Mouse (Mus musculus): ENCODE measurements around the gene Phospho1.

The Phospho1 gene

DNA sequence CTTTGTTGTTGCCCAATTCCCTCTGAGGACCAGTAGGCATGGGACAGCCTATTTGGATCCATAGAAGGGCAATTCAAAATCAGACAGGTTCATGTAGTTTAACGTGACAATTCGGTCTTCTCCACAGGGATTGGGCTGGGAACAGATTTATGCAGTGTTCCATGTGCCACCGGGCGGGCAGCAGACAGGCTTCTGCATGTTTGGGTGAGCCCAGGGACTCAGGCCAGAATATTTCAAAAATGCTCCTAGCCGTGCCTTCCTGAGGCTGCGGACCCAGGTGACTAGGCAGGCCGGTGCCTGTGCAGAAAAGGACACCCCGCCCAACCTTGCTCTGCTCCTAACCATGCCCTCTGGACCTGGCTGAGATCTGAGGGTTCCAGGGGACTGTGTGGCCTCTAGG is 5.2 kb upstream of the Phospho1 start:
- TF ChIP-seq CTCF (conservative IDR thresholded peaks at IDR 0.05; ENCODE audit: low read length) = no peak
- no peak for TF ChIP-seq NANOG (IDR thresholded peaks at IDR 0.05; ENCODE audit: borderline replicate concordance, low read length)
- no peak for TF ChIP-seq POU5F1 (IDR thresholded peaks at IDR 0.05; ENCODE audit: borderline replicate concordance, low read length)
- peaks cover 29% of the 10 kb centered on the region for H3K27me3 ChIP-seq (ENCODE audit: insufficient read depth, low read length)
- H3K4me1 ChIP-seq (replicated peaks; ENCODE audit: low read depth, low read length) = peaks cover 23% of the 10 kb centered on the region
- H3K36me3 ChIP-seq (ENCODE audit: insufficient read depth, low read length) = no peaks in the 10 kb centered on the region
- H3K4me3 ChIP-seq (replicated peaks; ENCODE audit: low read length) = no peak overlapping the region
- H3K9me3 ChIP-seq (ENCODE audit: low read length) = peaks cover 9% of the 10 kb centered on the region

DNA sequence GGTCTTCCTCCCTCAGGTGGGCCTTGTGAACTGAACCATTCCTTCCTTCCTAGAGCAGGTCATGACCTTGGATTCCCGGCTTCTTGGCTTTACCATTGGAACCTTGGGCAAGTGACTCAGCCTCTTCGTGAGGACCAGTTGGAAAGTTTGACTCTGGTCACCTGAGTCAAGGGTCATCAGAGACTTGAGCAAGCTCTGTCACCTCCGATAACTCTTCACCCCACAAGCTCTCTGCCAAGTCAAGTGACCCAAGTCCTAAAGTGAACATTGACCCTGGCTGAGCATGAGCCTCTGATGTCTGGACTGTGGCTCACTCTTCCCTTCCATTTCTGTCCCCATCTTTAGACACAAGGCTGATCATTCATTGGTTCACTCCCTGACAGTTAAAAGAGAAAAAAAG is 2.8 kb upstream of the Phospho1 start:
- H3K9me3 ChIP-seq (ENCODE audit: low read length) = no peaks in the 10 kb centered on the region
- TF ChIP-seq NANOG (IDR thresholded peaks at IDR 0.05; ENCODE audit: borderline replicate concordance, low read length) = no peak
- no peak for TF ChIP-seq CTCF (conservative IDR thresholded peaks at IDR 0.05; ENCODE audit: low read length)
- TF ChIP-seq POU5F1 (IDR thresholded peaks at IDR 0.05; ENCODE audit: borderline replicate concordance, low read length) = no peak
- H3K4me3 ChIP-seq (replicated peaks; ENCODE audit: low read length) = no peak overlapping the region
- peaks cover 35% of the 10 kb centered on the region for H3K4me1 ChIP-seq (replicated peaks; ENCODE audit: low read depth, low read length)
- H3K27me3 ChIP-seq (ENCODE audit: insufficient read depth, low read length) = peaks cover 49% of the 10 kb centered on the region
- no peaks in the 10 kb centered on the region for H3K36me3 ChIP-seq (ENCODE audit: insufficient read depth, low read length)

GRCm38 (mm10) chr11:95822437-95822836 is 1.9 kb upstream of the Phospho1 start:
- peaks cover 44% of the 10 kb centered on the region for H3K4me1 ChIP-seq (replicated peaks; ENCODE audit: low read depth, low read length)
- TF ChIP-seq CTCF (conservative IDR thresholded peaks at IDR 0.05; ENCODE audit: low read length) (no peak), NANOG (IDR thresholded peaks at IDR 0.05; ENCODE audit: borderline replicate concordance, low read length) (no peak), POU5F1 (IDR thresholded peaks at IDR 0.05; ENCODE audit: borderline replicate concordance, low read length) (no peak)
- H3K9me3 ChIP-seq (ENCODE audit: low read length) = no peaks in the 10 kb centered on the region
- no peaks in the 10 kb centered on the region for H3K36me3 ChIP-seq (ENCODE audit: insufficient read depth, low read length)
- peaks cover 51% of the 10 kb centered on the region for H3K27me3 ChIP-seq (ENCODE audit: insufficient read depth, low read length)
- no peak overlapping the region for H3K4me3 ChIP-seq (replicated peaks; ENCODE audit: low read length)

DNA sequence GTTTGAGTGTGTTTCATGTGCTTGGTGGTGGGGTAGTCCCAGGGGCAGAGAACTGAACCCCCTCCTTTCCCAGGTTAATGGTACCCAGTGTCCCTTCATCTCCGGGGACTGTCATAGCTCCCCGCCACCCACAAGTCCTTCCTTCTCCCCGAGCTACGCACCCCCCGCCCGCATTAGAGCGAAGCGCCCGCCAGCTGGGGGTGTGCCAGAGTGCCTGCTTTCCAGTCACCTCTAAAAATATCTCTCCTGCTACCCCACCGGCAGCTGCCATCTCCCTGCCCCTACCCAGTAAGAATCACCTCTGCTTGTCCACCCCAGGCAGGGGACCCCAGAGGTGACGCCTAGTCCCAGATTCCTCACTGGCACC is 561 bp downstream of the Phospho1 start:
- peaks cover 71% of the 10 kb centered on the region for H3K27me3 ChIP-seq (ENCODE audit: insufficient read depth, low read length)
- TF ChIP-seq NANOG (IDR thresholded peaks at IDR 0.05; ENCODE audit: borderline replicate concordance, low read length) (no peak), CTCF (conservative IDR thresholded peaks at IDR 0.05; ENCODE audit: low read length) (no peak), POU5F1 (IDR thresholded peaks at IDR 0.05; ENCODE audit: borderline replicate concordance, low read length) (no peak)
- peak overlapping the region; percentile 90 for H3K4me3 ChIP-seq (replicated peaks; ENCODE audit: low read length)
- H3K36me3 ChIP-seq (ENCODE audit: insufficient read depth, low read length) = peaks cover 11% of the 10 kb centered on the region; the same call in 1 of the 2 replicates
- no peaks in the 10 kb centered on the region for H3K9me3 ChIP-seq (ENCODE audit: low read length)
- peaks cover 53% of the 10 kb centered on the region for H3K4me1 ChIP-seq (replicated peaks; ENCODE audit: low read depth, low read length)

DNA sequence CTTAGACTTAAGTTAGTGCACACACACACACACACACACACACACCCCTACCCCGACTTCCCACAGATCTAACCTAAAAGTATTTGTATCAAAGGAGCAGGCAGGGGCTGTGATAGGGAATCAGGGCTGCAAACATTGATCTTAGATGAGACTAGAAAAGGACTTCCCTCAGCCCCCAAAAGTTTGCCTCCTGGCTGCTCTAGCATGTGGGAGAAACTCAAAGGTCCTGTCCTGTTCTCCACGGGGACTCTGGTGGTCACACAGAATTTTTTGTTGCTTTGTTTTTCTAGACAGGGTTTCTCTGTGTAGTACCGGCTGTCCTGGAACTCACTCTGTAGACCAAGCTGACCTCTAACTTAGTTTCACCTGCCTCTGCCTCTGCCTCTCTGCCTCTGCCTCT is 1.3 kb downstream of the Phospho1 start:
- TF ChIP-seq NANOG (IDR thresholded peaks at IDR 0.05; ENCODE audit: borderline replicate concordance, low read length) (no peak), CTCF (conservative IDR thresholded peaks at IDR 0.05; ENCODE audit: low read length) (no peak), POU5F1 (IDR thresholded peaks at IDR 0.05; ENCODE audit: borderline replicate concordance, low read length) (no peak)
- Histone ChIP-seq H3K4me1 (replicated peaks; ENCODE audit: low read depth, low read length) (peaks cover 61% of the 10 kb centered on the region), H3K36me3 (ENCODE audit: insufficient read depth, low read length) (peaks cover 11% of the 10 kb centered on the region; the same call in 1 of the 2 replicates), H3K9me3 (ENCODE audit: low read length) (no peaks in the 10 kb centered on the region), H3K27me3 (ENCODE audit: insufficient read depth, low read length) (peaks cover 78% of the 10 kb centered on the region), H3K4me3 (replicated peaks; ENCODE audit: low read length) (no peak overlapping the region)

GRCm38 (mm10) chr11:95826317-95827167 is 2.2 kb downstream of the Phospho1 start:
- TF ChIP-seq CTCF (conservative IDR thresholded peaks at IDR 0.05; ENCODE audit: low read length) (no peak), NANOG (IDR thresholded peaks at IDR 0.05; ENCODE audit: borderline replicate concordance, low read length) (no peak), POU5F1 (IDR thresholded peaks at IDR 0.05; ENCODE audit: borderline replicate concordance, low read length) (no peak)
- Histone ChIP-seq H3K4me3 (replicated peaks; ENCODE audit: low read length) (no peak overlapping the region), H3K4me1 (replicated peaks; ENCODE audit: low read depth, low read length) (peaks cover 65% of the 10 kb centered on the region), H3K27me3 (ENCODE audit: insufficient read depth, low read length) (peaks cover 83% of the 10 kb centered on the region), H3K9me3 (ENCODE audit: low read length) (no peaks in the 10 kb centered on the region), H3K36me3 (ENCODE audit: insufficient read depth, low read length) (peaks cover 11% of the 10 kb centered on the region; the same call in 1 of the 2 replicates)

DNA sequence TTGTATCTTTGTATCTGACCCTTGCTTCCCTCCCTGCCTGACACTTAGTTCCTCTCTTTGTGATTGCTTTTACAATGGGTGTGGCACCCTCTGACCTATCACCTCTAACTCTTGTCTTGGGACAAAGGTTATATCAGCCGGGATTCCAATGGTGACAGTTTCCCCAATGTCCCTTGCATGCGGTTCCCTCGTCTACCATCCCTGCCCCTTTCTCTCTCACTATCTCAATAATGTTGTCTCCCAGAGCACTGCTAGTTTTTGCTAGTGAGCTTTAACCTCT is 2.8 kb downstream of the Phospho1 start:
- Histone ChIP-seq H3K36me3 (ENCODE audit: insufficient read depth, low read length) (peaks cover 11% of the 10 kb centered on the region; the same call in 1 of the 2 replicates), H3K4me1 (replicated peaks; ENCODE audit: low read depth, low read length) (peaks cover 68% of the 10 kb centered on the region), H3K9me3 (ENCODE audit: low read length) (no peaks in the 10 kb centered on the region), H3K4me3 (replicated peaks; ENCODE audit: low read length) (no peak overlapping the region), H3K27me3 (ENCODE audit: insufficient read depth, low read length) (peaks cover 80% of the 10 kb centered on the region)
- no peak for TF ChIP-seq NANOG (IDR thresholded peaks at IDR 0.05; ENCODE audit: borderline replicate concordance, low read length)
- no peak for TF ChIP-seq POU5F1 (IDR thresholded peaks at IDR 0.05; ENCODE audit: borderline replicate concordance, low read length)

DNA sequence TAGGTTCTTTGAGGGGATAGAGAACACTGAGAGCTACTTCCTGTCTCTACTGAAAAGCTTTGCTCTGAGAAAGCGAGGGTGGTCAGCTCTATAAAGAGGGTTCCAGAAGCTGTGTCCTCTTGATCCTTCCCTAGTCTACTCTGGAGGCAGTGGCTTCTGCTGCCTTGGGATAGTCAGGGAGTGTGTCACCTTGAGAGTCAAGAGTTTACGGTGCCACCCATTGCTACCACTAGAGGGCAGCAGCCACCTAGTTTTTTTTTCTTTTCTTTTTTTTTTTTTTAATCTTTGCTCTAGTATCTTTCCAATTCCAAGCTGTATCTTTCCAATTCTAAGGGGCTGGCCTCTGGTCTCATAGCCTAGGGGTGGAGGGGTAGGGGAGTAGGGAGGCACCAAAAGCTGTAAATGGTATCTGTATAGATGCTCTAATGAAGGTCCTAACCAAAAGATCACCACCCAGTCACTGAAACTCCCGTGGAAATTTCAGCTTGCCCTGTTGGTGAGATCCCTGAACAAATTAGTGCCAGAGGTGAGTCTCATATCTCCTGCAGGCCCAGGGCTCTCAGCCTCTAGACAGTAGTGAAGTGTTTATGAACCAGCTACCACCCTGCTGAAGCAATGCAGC is 3.3 kb downstream of the Phospho1 start:
- peaks cover 15% of the 10 kb centered on the region; the same call in 1 of the 2 replicates for H3K36me3 ChIP-seq (ENCODE audit: insufficient read depth, low read length)
- no peak for TF ChIP-seq POU5F1 (IDR thresholded peaks at IDR 0.05; ENCODE audit: borderline replicate concordance, low read length)
- TF ChIP-seq CTCF (conservative IDR thresholded peaks at IDR 0.05; ENCODE audit: low read length) = peak; percentile 82
- TF ChIP-seq NANOG (IDR thresholded peaks at IDR 0.05; ENCODE audit: borderline replicate concordance, low read length) = no peak
- H3K9me3 ChIP-seq (ENCODE audit: low read length) = no peaks in the 10 kb centered on the region
- H3K4me1 ChIP-seq (replicated peaks; ENCODE audit: low read depth, low read length) = peaks cover 71% of the 10 kb centered on the region
- H3K27me3 ChIP-seq (ENCODE audit: insufficient read depth, low read length) = peaks cover 80% of the 10 kb centered on the region
- H3K4me3 ChIP-seq (replicated peaks; ENCODE audit: low read length) = no peak overlapping the region

All from E14TG2a.4 (cell line).